Mouse (Mus musculus): ENCODE results near the gene Spred2. TPM values are rescaled to one million over a fixed set of nuclear protein-coding genes. Genes with fewer than 3 reads are reported as not detected.

The Spred2 gene
- total and polyA plus RNA-seq, 3 experiments, result 7.8 to 76.0 (median 25.9) TPM

GRCm38 (mm10) chr11:20035343-20035928, 111.3 kb downstream of the Spred2 start (continued):
- TF ChIP-seq ETS1 (IDR thresholded peaks at IDR 0.05; ENCODE audit: low read depth, low read length), result peak; percentile 72
- no peak for TF ChIP-seq POLR2AphosphoS5 (IDR thresholded peaks at IDR 0.05; ENCODE audit: borderline replicate concordance, low read depth, low read length)

GRCm38 (mm10) chr11:20035972-20036371, 111.8 kb downstream of the Spred2 start:
- H3K27me3 ChIP-seq (ENCODE audit: control insufficient read depth in 1 of 2, insufficient read depth in 2 of 2, low read length in 2 of 2), result no peaks in the 10 kb centered on the region
- H3K9ac ChIP-seq (ENCODE audit: control insufficient read depth, low read depth, low read length, poor library complexity, severe bottlenecking), result no peak overlapping the region; the same call in 1 of the 2 replicates
- TF ChIP-seq GABPA (IDR thresholded peaks at IDR 0.05; ENCODE audit: low read depth, low read length) (no peak), MYC (IDR thresholded peaks at IDR 0.05; ENCODE audit: low read depth, low read length) (no peak), JUND (IDR thresholded peaks at IDR 0.05; ENCODE audit: low read depth, low read length) (no peak), SIN3A (IDR thresholded peaks at IDR 0.05; ENCODE audit: low read length) (no peak), ETS1 (IDR thresholded peaks at IDR 0.05; ENCODE audit: low read depth, low read length) (no peak), KAT2A (conservative IDR thresholded peaks at IDR 0.05; ENCODE audit: low read depth, low read length) (no peak), HCFC1 (IDR thresholded peaks at IDR 0.05; ENCODE audit: low read depth, low read length) (no peak), ZMIZ1 (IDR thresholded peaks at IDR 0.05; ENCODE audit: low read depth, low read length) (no peak), E2F4 (IDR thresholded peaks at IDR 0.05; ENCODE audit: borderline replicate concordance, low read depth, low read length) (no peak), EP300 (IDR thresholded peaks at IDR 0.05; ENCODE audit: low read depth in 1 of 2, low read length in 2 of 2) (no peak), MYB (IDR thresholded peaks at IDR 0.05; ENCODE audit: low read depth, low read length) (no peak), USF1 (IDR thresholded peaks at IDR 0.05; ENCODE audit: low read depth, low read length) (no peak), POLR2AphosphoS2 (IDR thresholded peaks at IDR 0.05; ENCODE audit: low read length) (no peak), TCF12 (IDR thresholded peaks at IDR 0.05; ENCODE audit: low read depth, low read length) (no peak), NELFE (IDR thresholded peaks at IDR 0.05; ENCODE audit: low read depth, low read length) (no peak), GATA1 (IDR thresholded peaks at IDR 0.05; ENCODE audit: low read depth, low read length) (no peak), UBTF (IDR thresholded peaks at IDR 0.05; ENCODE audit: borderline replicate concordance, insufficient read depth, low read depth, low read length) (no peak), RAD21 (IDR thresholded peaks at IDR 0.05; ENCODE audit: low read depth, low read length) (no peak), ELF1 (IDR thresholded peaks at IDR 0.05; ENCODE audit: low read depth, low read length) (no peak)
- H3K79me2 ChIP-seq (ENCODE audit: control insufficient read depth, insufficient read depth, low read length, poor library complexity), result no peaks in the 10 kb centered on the region
- H3K9me3 ChIP-seq (replicated peaks; ENCODE audit: insufficient read depth, low read length), result no peaks in the 10 kb centered on the region
- DNase-seq (ENCODE audit: low read depth, low spot score), result no peak
- no peak overlapping the region for H3K4me3 ChIP-seq (ENCODE audit: control insufficient read depth in 1 of 2, insufficient read depth in 1 of 2, low read depth in 2 of 2, low read length in 2 of 2)
- no peak overlapping the region; the same call in 1 of the 2 replicates for H3K27ac ChIP-seq (ENCODE audit: control insufficient read depth, low read depth, low read length)
- no peaks in the 10 kb centered on the region; a peak in 1 of 4 replicates for H3K36me3 ChIP-seq (ENCODE audit: control insufficient read depth in 1 of 2, insufficient read depth in 2 of 2, low read length in 2 of 2)
- H3K4me1 ChIP-seq (ENCODE audit: control insufficient read depth in 1 of 2, insufficient read depth in 2 of 2, low read length in 2 of 2), result peaks cover 10 to 18% of the 10 kb centered on the region in 2 experiments; a peak in 3 of 4 replicates
